Mouse (Mus musculus): Measurements from ENCODE around the gene Rab8b. TPM values are rescaled to one million over a fixed set of nuclear protein-coding genes. Genes with fewer than 3 reads are reported as not detected.
"Not testable (repeated sequence)": the region's sequence is repeated elsewhere in the genome, so short reads cannot be mapped to it uniquely, and the experiment has no call there.

Rab8b gene
- polyA plus RNA-seq, 1 experiment from 2014 or later: 14.3 TPM

DNA sequence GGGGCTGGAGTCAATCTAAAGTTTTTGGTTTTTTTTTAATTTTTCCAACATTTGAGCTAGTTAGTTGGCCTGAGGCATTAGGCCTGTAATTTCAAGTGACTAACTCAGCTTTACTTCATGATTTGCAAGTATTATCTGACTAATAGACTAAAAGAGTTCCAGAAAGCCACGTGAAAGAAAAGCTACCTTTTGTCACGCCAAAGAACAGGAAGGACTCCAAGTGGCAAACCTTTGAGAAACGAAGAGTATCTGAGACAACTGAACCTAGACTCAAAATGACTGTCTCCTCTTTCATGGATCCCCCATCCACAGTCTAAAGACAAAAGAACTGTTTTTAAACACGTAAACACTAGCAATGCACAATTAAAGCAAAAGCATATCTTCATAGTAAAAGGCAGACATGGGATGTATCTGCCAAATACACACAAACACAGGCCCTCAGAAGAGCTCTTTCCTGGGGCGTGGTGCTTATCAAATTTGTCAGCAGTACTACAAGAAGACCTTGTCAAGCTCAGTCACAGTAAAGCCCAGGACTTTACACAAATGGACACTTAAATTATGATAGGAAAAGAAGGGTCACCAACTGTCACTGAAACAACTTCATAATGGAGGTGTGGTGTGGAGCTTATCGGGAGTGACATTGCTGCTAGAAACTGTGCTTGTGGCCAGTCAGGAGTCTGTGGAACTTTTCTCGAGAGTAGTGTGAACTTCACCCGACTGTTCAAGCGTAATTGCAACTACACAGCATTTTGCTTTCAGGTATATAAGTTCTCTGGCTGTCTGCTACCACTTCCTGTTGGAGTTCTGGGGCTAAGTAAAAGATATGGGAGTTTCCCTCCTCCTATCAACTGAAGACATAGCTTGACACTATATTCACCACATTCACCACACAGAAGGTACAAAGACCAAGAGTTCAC lies 3.4 kb downstream of the Rab8b start:
- H3K4me3 ChIP-seq: no peak overlapping the region
- no peaks in the 10 kb centered on the region for H3K9me3 ChIP-seq (replicated peaks)
- H3K4me1 ChIP-seq (replicated peaks): peaks cover 37% of the 10 kb centered on the region
- no peaks in the 10 kb centered on the region for H3K27me3 ChIP-seq
- no peaks in the 10 kb centered on the region for H3K36me3 ChIP-seq
- H3K27ac ChIP-seq: peak overlapping the region; percentile 18; the same call in 1 of the 2 replicates
- ATAC-seq (replicated peaks; ENCODE audit: insufficient number of reproducible peaks, insufficient read depth, low FRiP score, low read depth): no peak
- WGBS: 60% methylated on average over 9 of the region's 9 CpGs
- H3K9ac ChIP-seq: no peak overlapping the region
- no peak overlapping the region for H3K4me2 ChIP-seq

- H3K4me1 ChIP-seq (replicated peaks): peaks cover 37% of the 10 kb centered on the region
- H3K27me3 ChIP-seq: no peaks in the 10 kb centered on the region
- WGBS: 68% methylated on average over 5 of the region's 5 CpGs
- peak overlapping the region; percentile 42; the same call in 1 of the 2 replicates for H3K27ac ChIP-seq
- H3K9me3 ChIP-seq (replicated peaks): no peaks in the 10 kb centered on the region
- ATAC-seq (replicated peaks; ENCODE audit: insufficient number of reproducible peaks, insufficient read depth, low FRiP score, low read depth): no peak
- H3K9ac ChIP-seq: no peak overlapping the region
- H3K4me2 ChIP-seq: no peak overlapping the region; the same call in 1 of the 2 replicates
- H3K4me3 ChIP-seq: no peak overlapping the region
- H3K36me3 ChIP-seq: no peaks in the 10 kb centered on the region
Measured at GRCm38 (mm10) chr9:66915401-66915800, 4.1 kb downstream of the Rab8b start.

DNA sequence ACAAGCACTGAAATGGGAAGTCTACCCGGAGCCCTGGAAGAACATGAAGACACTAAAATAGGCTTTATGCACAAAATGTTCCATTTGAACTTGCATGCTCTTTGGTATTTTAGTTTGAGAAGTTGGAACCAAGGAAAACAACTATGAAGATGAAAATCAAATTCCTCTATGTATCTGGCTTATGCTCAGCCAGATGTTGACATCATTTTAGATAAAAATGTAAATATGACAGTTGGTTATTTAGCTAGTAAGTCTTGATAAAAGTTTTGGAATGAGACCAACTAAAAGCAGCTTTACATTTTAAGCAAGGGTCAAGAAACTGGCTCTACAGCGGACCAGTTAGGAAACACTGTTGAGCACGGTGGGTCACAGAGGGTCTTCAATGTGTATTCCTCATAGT lies 4.9 kb downstream of the Rab8b start:
- Histone ChIP-seq H3K27ac (no peak overlapping the region), H3K27me3 (no peaks in the 10 kb centered on the region)

DNA sequence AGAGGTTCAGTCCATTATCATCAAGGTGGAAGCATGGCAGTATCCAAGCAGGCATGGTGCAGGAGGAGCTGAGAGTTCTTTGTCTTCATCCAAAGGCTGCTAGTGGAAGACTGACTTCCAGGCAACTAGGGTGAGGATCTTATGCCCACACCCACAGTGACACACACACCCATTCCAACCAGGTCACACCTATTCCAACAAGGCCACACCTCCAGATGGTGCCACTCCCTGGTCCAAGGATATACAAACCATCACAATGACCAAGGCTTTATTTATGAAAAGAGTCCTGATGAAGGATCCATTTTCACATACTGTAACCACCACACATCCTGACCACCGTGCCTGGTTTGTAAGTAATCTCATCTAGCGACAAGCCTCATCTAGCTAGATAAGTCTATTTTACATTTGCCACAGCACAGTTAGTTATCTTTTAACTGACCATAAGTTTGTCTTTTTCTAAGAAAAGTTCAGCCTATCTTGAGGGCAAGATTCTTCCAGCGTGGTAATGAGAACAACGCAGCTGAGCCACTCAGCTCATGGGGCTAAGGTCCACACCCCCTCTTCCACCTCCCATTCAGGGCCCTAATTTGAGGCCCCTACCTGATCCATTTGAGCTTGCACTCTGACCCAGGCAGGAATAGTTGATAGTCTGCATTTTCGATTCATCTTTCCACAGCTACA lies 6.1 kb downstream of the Rab8b start:
- not testable (repeated sequence) for H3K27me3 ChIP-seq; H3K9me3 ChIP-seq (replicated peaks); H3K9ac ChIP-seq; H3K4me2 ChIP-seq; H3K27ac ChIP-seq; H3K4me3 ChIP-seq; ATAC-seq (replicated peaks; ENCODE audit: insufficient number of reproducible peaks, insufficient read depth, low FRiP score, low read depth); H3K36me3 ChIP-seq
- H3K4me1 ChIP-seq (replicated peaks): peaks cover 35% of the 10 kb centered on the region
- WGBS: 87% methylated on average over 5 of the region's 5 CpGs

More for the DNA sequence above, 4.9 kb downstream of the Rab8b start:
- WGBS: 75% methylated on average over 3 of the region's 3 CpGs
- Histone ChIP-seq H3K9me3 (replicated peaks) (no peaks in the 10 kb centered on the region), H3K9ac (no peak overlapping the region), H3K4me1 (replicated peaks) (peaks cover 40% of the 10 kb centered on the region), H3K4me2 (no peak overlapping the region), H3K36me3 (no peaks in the 10 kb centered on the region), H3K4me3 (no peak overlapping the region)
- no peak for ATAC-seq (replicated peaks; ENCODE audit: insufficient number of reproducible peaks, insufficient read depth, low FRiP score, low read depth)

- Histone ChIP-seq H3K4me3 (no peak overlapping the region), H3K9me3 (replicated peaks) (no peaks in the 10 kb centered on the region), H3K9ac (no peak overlapping the region), H3K27me3 (no peaks in the 10 kb centered on the region), H3K4me1 (replicated peaks) (peaks cover 28% of the 10 kb centered on the region), H3K4me2 (no peak overlapping the region), H3K27ac (no peak overlapping the region), H3K36me3 (no peaks in the 10 kb centered on the region)
- no peak for ATAC-seq (replicated peaks; ENCODE audit: insufficient number of reproducible peaks, insufficient read depth, low FRiP score, low read depth)
Measured at GRCm38 (mm10) chr9:66912304-66912703, 7.2 kb downstream of the Rab8b start.

DNA sequence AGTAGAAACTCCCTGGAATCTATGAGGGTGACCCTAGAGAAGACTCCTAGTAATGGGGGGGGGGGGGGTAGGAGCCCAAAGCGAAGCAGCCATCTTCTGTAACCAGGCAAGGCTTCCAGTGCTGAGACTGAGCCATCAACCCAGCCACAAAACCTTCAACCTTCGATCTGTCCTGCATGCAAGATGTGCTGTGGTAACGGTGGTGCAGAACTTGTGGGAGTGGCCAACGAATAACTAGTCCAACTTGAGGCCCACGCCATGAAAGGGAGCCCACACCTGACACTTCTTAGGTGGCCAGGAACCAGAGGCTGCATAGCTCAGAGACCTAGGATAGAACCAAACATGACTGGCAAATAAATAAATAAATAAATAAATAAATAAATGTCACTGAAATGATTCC lies 8.8 kb downstream of the Rab8b start:
- peaks cover 29% of the 10 kb centered on the region for H3K4me1 ChIP-seq (replicated peaks)
- ATAC-seq (replicated peaks; ENCODE audit: insufficient number of reproducible peaks, insufficient read depth, low FRiP score, low read depth): no peak
- H3K4me2 ChIP-seq: no peak overlapping the region
- 82% methylated on average over 5 of the region's 5 CpGs for WGBS
- no peaks in the 10 kb centered on the region for H3K36me3 ChIP-seq
- H3K9me3 ChIP-seq (replicated peaks): no peaks in the 10 kb centered on the region
- H3K27ac ChIP-seq: no peak overlapping the region
- H3K4me3 ChIP-seq: no peak overlapping the region
- H3K27me3 ChIP-seq: no peaks in the 10 kb centered on the region
- H3K9ac ChIP-seq: no peak overlapping the region

GRCm38 (mm10) chr9:66909922-66910321 lies 9.6 kb downstream of the Rab8b start:
- H3K4me1 ChIP-seq (replicated peaks): peaks cover 25% of the 10 kb centered on the region
- no peak for ATAC-seq (replicated peaks; ENCODE audit: insufficient number of reproducible peaks, insufficient read depth, low FRiP score, low read depth)
- no peak overlapping the region for H3K9ac ChIP-seq
- H3K27ac ChIP-seq: no peak overlapping the region
- H3K9me3 ChIP-seq (replicated peaks): no peaks in the 10 kb centered on the region
- no peak overlapping the region for H3K4me3 ChIP-seq
- no peaks in the 10 kb centered on the region for H3K36me3 ChIP-seq
- WGBS: 70% methylated on average over 7 of the region's 7 CpGs
- H3K27me3 ChIP-seq: no peaks in the 10 kb centered on the region
- H3K4me2 ChIP-seq: no peak overlapping the region

- Histone ChIP-seq H3K27ac (no peak overlapping the region), H3K4me2 (no peak overlapping the region), H3K4me3 (no peak overlapping the region), H3K36me3 (no peaks in the 10 kb centered on the region), H3K9me3 (replicated peaks) (no peaks in the 10 kb centered on the region), H3K4me1 (replicated peaks) (peaks cover 15% of the 10 kb centered on the region), H3K9ac (no peak overlapping the region), H3K27me3 (no peaks in the 10 kb centered on the region)
- 83% methylated on average over 5 of the region's 5 CpGs for WGBS
- no peak for ATAC-seq (replicated peaks; ENCODE audit: insufficient number of reproducible peaks, insufficient read depth, low FRiP score, low read depth)
Measured at GRCm38 (mm10) chr9:66907746-66908397, 11.6 kb downstream of the Rab8b start.

DNA sequence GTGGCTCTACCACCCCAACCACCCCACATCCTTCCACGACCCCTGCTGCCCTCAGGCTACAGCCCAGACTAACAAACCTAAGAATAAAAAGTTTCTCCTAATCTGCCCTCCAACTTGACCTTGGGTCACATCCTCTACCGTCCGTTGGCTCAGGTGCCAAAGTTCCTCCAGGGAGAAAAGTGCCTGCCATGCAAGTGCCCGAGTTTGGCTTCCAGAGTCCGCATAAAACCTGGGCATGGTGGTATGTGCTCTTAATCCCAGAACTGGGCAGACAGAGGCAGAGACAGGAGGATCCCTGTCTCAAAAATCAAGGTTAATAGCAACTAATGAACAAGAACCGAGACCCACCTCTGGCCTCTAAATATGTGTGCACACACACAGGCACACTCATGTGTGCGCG lies 12.4 kb downstream of the Rab8b start:
- H3K4me1 ChIP-seq (replicated peaks): peaks cover 15% of the 10 kb centered on the region
- no peak for ATAC-seq (replicated peaks; ENCODE audit: insufficient number of reproducible peaks, insufficient read depth, low FRiP score, low read depth)
- 80% methylated on average over 8 of the region's 8 CpGs for WGBS
- no peaks in the 10 kb centered on the region for H3K27me3 ChIP-seq
- no peak overlapping the region for H3K27ac ChIP-seq
- no peak overlapping the region for H3K4me2 ChIP-seq
- H3K9ac ChIP-seq: no peak overlapping the region
- H3K4me3 ChIP-seq: no peak overlapping the region
- H3K9me3 ChIP-seq (replicated peaks): no peaks in the 10 kb centered on the region
- H3K36me3 ChIP-seq: no peaks in the 10 kb centered on the region

DNA sequence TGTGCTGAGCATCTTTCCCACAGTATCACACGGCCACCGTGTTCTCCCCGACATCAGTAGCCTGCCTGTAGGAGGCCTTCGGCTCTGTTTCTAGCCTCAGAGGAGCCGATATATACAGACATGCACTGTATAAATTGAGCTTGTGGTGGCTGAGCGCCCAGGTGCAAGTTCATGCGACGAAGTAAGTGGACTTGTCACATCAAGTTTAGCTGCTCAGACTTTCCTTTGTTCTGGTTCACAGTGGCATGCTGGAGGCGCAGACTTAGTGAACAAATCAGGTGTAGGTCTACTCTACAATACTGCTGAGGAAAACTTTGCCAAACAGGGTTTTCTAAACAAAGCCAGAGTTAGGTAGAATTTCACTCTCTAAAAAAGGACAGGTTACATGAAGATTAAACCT lies 13.5 kb downstream of the Rab8b start:
- H3K4me1 ChIP-seq (replicated peaks): peaks cover 15% of the 10 kb centered on the region
- H3K4me3 ChIP-seq: no peak overlapping the region
- H3K27me3 ChIP-seq: no peaks in the 10 kb centered on the region
- no peak overlapping the region for H3K4me2 ChIP-seq
- no peak overlapping the region for H3K27ac ChIP-seq
- no peak for ATAC-seq (replicated peaks; ENCODE audit: insufficient number of reproducible peaks, insufficient read depth, low FRiP score, low read depth)
- no peaks in the 10 kb centered on the region for H3K9me3 ChIP-seq (replicated peaks)
- no peaks in the 10 kb centered on the region for H3K36me3 ChIP-seq
- no peak overlapping the region for H3K9ac ChIP-seq
- 69% methylated on average over 9 of the region's 9 CpGs for WGBS

DNA sequence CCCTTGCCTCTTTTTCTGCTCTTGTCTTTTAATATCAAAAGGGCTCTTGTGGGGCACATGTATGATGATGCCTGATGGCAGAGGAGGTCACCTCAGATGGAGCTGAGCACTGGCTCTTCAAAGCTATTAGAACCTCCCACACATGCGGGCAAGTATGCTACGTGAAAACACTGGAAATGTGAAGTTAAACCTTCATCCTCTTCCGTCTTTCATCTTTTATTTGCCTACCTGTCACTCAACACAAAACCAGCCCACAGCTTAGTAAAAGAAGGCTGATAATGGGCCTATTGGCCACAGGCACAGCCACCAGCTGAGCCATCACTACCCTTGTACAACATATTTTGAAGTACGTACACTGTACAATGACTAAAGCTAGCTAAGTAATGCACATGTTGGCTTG lies 20.0 kb downstream of the Rab8b start:
- Histone ChIP-seq H3K9ac (no peak overlapping the region), H3K27me3 (no peaks in the 10 kb centered on the region), H3K4me3 (no peak overlapping the region), H3K36me3 (no peaks in the 10 kb centered on the region), H3K9me3 (replicated peaks) (no peaks in the 10 kb centered on the region), H3K4me1 (replicated peaks) (peaks cover 14% of the 10 kb centered on the region), H3K4me2 (no peak overlapping the region), H3K27ac (no peak overlapping the region)
- WGBS: 75% methylated on average over 4 of the region's 4 CpGs
- no peak for ATAC-seq (replicated peaks; ENCODE audit: insufficient number of reproducible peaks, insufficient read depth, low FRiP score, low read depth)

Measured in heart, embryonic 15.5 days (tissue).